Mouse (Mus musculus): ENCODE data around the gene Actrt3.

- TF ChIP-seq TAL1 (conservative IDR thresholded peaks at IDR 0.05; ENCODE audit: low read depth, low read length) (no peak), CTCF (IDR thresholded peaks at IDR 0.05; ENCODE audit: low read depth, low read length) (no peak)
Measured at GRCm38 (mm10) chr3:30633681-30634080, 33.9 kb upstream of the Actrt3 start.

Measured in G1E (cell line).